Mouse (Mus musculus) heart, adult 2 months (tissue): Measurements from ENCODE around the gene Stra6.

Source experiments
- CTCF ChIP-seq: fragments of 200-600 bp; IDR thresholded peaks from 2 replicates; pipeline ENCODE4 v1.8.1; 2022; ENCODE audit warnings: antibody characterized with exemption, mild to moderate bottlenecking, moderate library complexity
- EP300 ChIP-seq: fragments of 200-500 bp; IDR thresholded peaks from 2 replicates; pipeline ENCODE4 v1.6.1; 2011; ENCODE audit warnings: low read depth, low read length, control low read depth; ENCODE audit not compliant: insufficient read depth

GRCm38 (mm10) chr9:58125085-58125484 lies 61.5 kb downstream of the Stra6 start:
- TF ChIP-seq CTCF (no peak), EP300 (no peak)
